Mouse (Mus musculus): ENCODE data around the gene Mtg2. TPM values are rescaled to one million over a fixed set of nuclear protein-coding genes. Genes with fewer than 3 reads are reported as not detected.

The Mtg2 gene
- polyA plus RNA-seq (2012; rRNA removed), result 39.3 and 40.8 TPM in 2 replicates

DNA sequence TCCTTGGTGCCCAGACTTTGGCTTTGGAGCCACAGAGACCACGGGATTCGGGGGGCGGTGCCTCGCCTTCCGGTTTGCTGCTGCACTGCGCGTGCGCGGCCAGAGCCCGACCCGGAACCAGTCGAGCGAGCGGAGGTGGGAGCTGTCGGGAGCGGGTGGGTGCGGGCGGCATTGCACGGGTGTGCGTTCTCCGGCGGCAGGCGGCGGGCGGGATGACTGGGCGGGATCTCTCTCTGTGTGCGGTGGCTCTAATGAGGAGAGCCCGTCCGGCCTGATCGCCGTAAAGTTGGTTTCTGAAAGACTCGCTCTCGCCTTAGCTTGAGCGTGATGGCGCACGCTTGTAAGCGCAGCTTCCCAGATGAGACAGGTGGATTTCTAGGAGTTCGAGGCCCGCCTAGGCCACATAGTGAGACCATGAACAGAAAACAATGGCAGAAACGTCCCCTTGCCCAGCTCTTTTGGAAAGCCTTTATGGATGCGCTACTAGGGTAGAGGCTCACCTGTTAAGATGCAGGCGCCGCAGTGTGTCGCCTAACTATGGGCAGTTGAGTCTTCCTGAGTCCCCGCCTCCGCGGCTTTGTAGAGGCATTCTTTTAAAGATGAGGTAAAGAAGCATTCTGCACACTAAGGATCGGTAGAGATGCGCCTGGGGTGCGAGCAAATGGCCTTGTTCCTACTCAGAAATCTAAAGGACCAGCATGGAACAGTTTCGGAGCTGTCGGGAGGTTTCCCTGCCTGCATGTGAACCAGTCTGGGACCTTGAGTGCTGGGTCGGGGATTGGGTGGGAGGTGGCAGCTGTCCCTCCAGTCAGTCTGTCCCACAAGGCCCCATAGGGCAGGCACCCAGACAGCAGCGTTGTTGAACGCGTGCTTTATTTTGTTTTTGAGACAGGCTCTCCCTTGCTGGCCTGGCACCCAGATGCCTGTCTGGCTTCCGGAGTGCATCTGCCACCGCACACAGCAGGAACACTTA is at the start of gene Mtg2:
Mtg2 (plus strand) TSS at position 108 of the 973 bp plus-strand sequence.

DNA sequence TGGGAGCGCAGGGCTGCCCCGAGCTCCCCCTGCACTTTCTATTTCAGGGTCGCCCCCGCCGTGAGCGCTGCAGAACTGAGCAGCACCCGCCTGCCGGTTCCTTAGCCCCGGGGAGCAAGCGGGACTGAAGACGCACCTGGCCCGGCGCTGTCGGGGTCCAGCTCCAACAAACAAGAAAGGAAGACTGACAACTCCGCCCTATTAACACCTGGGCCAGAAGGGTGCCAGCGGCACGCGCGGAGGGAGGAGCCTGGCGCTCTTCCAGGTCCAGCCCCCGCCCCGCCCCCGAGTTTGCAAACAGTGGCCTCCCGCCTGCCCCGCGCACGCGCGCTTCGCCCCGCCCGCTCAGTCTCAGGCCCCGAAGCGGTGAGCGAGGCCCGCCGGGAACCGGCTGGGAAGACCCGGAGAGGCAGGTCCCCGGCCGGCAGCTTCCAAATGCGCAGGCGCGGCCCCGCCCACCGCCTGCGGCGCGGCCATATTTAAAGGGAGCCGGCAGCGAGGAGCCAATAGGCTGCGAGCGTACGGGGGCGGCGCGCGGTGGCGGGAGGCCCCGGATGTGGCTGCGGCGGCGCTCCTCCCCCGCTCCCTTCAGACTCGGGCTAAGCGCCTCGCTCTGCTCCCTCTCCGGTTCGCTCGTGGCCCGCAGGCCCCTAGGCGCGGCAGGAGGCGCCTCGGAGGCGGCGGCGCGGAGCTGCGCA is 45.8 kb upstream of the Mtg2 start, which contains the start of gene Lsm14b:
Lsm14b (plus strand) TSS at position 587 of the 698 bp plus-strand sequence.

DNA sequence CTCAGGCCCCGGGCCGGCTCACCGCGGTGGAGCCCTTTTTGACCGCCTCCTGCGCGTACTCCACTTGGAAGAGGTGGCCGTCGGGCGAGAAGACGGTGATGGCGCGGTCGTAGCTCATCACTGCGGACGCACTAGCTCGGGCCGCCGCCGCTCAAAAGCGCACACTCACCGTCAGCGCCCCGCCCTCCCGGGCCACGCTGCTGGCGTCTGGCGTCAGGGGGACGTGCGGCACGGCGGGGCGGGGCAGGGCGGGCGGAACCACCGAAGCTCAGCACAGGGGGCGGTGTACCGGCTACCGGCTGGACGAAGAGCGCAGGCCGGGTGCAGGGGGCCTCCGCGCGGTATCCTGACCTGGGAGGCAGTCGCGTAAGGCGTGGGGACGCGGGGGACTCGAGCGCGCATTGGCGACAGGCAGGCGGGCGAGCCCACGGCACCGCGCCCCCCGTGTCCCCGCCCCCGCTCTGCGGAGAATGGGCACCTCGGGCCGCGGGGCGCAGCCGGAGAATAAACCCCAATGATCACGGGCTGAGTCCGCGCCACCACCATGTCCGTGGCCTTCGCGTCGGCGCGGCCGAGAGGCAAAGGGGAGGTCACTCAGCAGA is 28.0 kb upstream of the Mtg2 start, which contains the start of the genes Psma7 and Ss18l1:
Psma7 (minus strand) TSS at position 178 of the 602 bp plus-strand sequence.
Ss18l1 (plus strand) TSS at position 254 of the 602 bp plus-strand sequence.

DNA sequence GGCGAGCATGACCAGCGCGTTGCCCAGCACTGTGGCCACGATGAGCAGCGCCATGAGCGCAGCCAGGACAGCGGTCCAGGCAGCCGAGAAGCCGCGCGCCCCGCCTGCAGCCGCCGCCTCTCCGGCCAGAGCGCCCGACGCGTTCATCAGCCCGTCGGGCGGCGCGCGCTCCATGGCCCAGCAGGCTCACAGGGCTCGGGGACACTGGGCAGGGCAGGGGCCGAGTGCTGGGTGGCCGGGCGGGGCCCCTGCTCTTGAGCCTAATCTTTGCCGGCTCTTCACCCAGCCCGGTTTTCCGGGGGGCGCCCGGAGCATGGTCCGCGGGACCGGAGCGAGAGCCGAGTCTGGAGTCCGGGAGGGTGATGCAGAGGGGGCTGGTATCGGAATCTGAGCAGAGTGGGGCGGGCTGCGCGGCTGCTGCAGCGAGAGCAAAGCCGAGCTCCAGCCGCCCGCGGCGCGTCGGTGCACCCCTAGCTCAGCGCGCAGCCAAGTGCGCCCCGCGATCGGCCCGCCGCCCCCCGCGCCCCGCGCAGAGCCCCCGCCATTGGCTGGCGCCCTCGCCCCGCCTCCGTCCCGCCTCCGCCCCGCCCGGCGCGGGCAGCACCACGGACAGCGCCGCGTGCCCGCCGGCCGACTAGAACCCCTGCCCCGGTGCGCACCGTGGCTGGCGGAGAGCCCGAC is 33.7 kb downstream of the Mtg2 start, which contains the start of gene Hrh3:
Hrh3 (minus strand) TSS at position 511 of the 681 bp plus-strand sequence.

DNA sequence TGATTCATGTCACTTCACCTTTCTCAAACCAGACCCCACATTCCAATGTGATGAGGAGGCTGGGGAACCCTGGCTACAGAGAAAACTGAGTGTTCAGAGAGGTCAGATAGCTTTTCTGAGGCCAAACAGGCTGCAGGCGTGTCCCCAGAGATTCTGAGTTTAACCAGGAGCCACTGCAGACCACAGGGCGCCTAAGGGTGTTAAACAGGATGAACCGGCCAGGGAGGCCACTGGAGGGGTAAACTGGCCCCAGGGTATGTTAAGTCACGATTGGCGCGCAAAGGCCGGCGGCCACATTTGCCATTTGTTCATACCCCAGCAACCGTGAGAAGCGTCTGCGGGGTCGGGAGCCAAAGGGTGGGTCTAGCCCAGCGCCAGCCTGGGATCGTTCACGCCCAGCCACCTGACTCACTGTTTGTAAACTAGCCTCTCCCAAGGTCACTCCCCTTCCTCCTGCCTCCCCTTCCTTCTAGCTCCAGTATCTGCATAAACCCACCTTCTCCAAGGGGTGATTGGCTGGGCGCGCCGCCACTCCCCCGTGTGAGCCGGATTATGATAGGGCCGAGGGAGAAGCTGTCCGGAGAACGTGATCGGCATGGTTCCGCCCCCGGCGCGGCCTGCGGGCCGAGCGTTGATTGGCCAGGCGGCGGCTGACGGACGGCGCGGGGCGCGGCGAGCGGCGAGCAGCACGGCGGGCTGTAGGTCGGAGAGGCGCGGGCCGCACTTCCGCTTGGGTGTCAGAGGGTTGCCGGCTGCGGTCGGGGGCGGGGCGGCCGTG is 48.5 kb downstream of the Mtg2 start, which contains the start of gene Osbpl2:
Osbpl2 (plus strand) TSS at position 646 of the 778 bp plus-strand sequence.

Other genes starting within 250 kb of the Mtg2 start
- gene Taf4, start 93.9 kb upstream of the Mtg2 start, polyA plus RNA-seq (2012; rRNA removed), result 18.9 and 21.6 TPM in 2 replicates
- gene Lsm14b, start 45.6 kb upstream of the Mtg2 start, polyA plus RNA-seq (2012; rRNA removed), result 169 and 201 TPM in 2 replicates
- gene Psma7, start 28.2 kb upstream of the Mtg2 start, polyA plus RNA-seq (2012; rRNA removed), result 361 and 390 TPM in 2 replicates
- 45.2 and 45.3 TPM in 2 replicates for gene Ss18l1, start 28.1 kb upstream of the Mtg2 start, polyA plus RNA-seq (2012; rRNA removed)
- gene Hrh3, start 33.9 kb downstream of the Mtg2 start, polyA plus RNA-seq (2012; rRNA removed), result 7.2 and 8.6 TPM in 2 replicates
- 40.8 and 42.8 TPM in 2 replicates for gene Osbpl2, start 48.7 kb downstream of the Mtg2 start, polyA plus RNA-seq (2012; rRNA removed)
- 122 and 128 TPM in 2 replicates for gene Adrm1, start 100.9 kb downstream of the Mtg2 start, polyA plus RNA-seq (2012; rRNA removed)
- 5.2 and 14.0 TPM in 2 replicates for gene Lama5, start 155.3 kb downstream of the Mtg2 start, polyA plus RNA-seq (2012; rRNA removed)
- 2,791 and 2,950 TPM in 2 replicates for gene Rps21, start 186.8 kb downstream of the Mtg2 start, polyA plus RNA-seq (2012; rRNA removed)
- 48.8 and 50.4 TPM in 2 replicates for gene Cables2, start 202.9 kb downstream of the Mtg2 start, polyA plus RNA-seq (2012; rRNA removed)
- 0.26 TPM in 1 of 2 replicates, not detected in the other for gene Rbbp8nl, start 219.3 kb downstream of the Mtg2 start, polyA plus RNA-seq (2012; rRNA removed)